Mouse (Mus musculus) midbrain, embryonic 14.5 days (tissue): ENCODE results near the gene Syap1. TPM values are rescaled to one million over a fixed set of nuclear protein-coding genes. Genes with fewer than 3 reads are reported as not detected.
A peak's percentile ranks its signal among the peaks of the same experiment; 100 is the strongest.

Experiments used
- ATAC-seq: fragments of 200-750 bp; cut with Nextera tagmentation; 2 replicates; pipeline ENCODE4 v1.8.0; 2017; ENCODE audit warnings: moderate number of reproducible peaks, moderate library complexity; ENCODE audit not compliant: low FRiP score, low TSS enrichment
- DNase-seq: peaks from one replicate; pipeline ENCODE4 v3.0.0-alpha.2; 2015
- H3K27ac ChIP-seq: fragments of 300-500 bp; sonication (generic); replicated peaks from 2 replicates; pipeline ENCODE4 v1.5.1; 2014; ENCODE audit warnings: mild to moderate bottlenecking, low read depth, low read length, moderate library complexity
- H3K27me3 ChIP-seq: fragments of 300-500 bp; sonication (generic); 2 replicates; pipeline ENCODE4 v1.6.1; 2014; ENCODE audit warnings: low read length, control low read depth, mixed read lengths; ENCODE audit not compliant: control insufficient read depth, insufficient read depth
- H3K36me3 ChIP-seq: fragments of 300-500 bp; sonication (generic); 2 replicates; pipeline ENCODE4 v1.6.1; 2014; ENCODE audit warnings: low read length, control low read depth; ENCODE audit not compliant: control insufficient read depth, insufficient read depth
- H3K4me1 ChIP-seq: fragments of 300-500 bp; sonication (generic); 2 replicates; pipeline ENCODE4 v1.6.1; 2014; ENCODE audit warnings: mild to moderate bottlenecking, antibody characterized with exemption, low read length, control low read depth; ENCODE audit not compliant: control insufficient read depth, insufficient read depth
- H3K4me2 ChIP-seq: fragments of 300-500 bp; sonication (generic); 2 replicates; pipeline ENCODE4 v1.6.1; 2014; ENCODE audit warnings: mild to moderate bottlenecking, low read length, moderate library complexity
- H3K4me3 ChIP-seq: fragments of 300-500 bp; sonication (generic); replicated peaks from 2 replicates; pipeline ENCODE4 v1.5.1; 2014; ENCODE audit warnings: low read depth, low read length
- H3K9ac ChIP-seq: fragments of 300-500 bp; sonication (generic); replicated peaks from 2 replicates; pipeline ENCODE4 v1.6.1; 2014; ENCODE audit warnings: mild to moderate bottlenecking, low read length, moderate library complexity
- H3K9me3 ChIP-seq: fragments of 300-500 bp; sonication (generic); 2 replicates; pipeline ENCODE4 v1.6.1; 2016; ENCODE audit warnings: low read length, control low read depth, mixed read lengths; ENCODE audit not compliant: control insufficient read depth
- WGBS: fragments of 180-500 bp; shearing (Covaris S2); extraction: QIAGEN DNeasy Blood & Tissue Kit; methylation state at CpG from one replicate; pipeline ENCODE4 v1.1.7; 2014; 5-methylcytosine and 5-hydroxymethylcytosine counted together
- polyA plus RNA-seq: library from polyadenylated mRNA; unstranded; fragments of >200 nt; fragmentation: Nextera tagmentation; extraction: Ambion mirVana; gene quantifications from 2 replicates; pipeline ENCODE4 v1.2.1, GENCODE M21; 2014

Gene Syap1
- polyA plus RNA-seq: 31.4 and 35.3 TPM in 2 replicates

GRCm38 (mm10) chrX:162887931-162888511 is at the start of gene Syap1:
TSS of gene Syap1 (minus strand) at chrX:162888447.
- WGBS: 20% methylated on average over 46 of the region's 47 CpGs

GRCm38 (mm10) chrX:162931467-162931866 is 43.2 kb upstream of the Syap1 start:
- Histone ChIP-seq H3K9me3 (no peaks in the 10 kb centered on the region), H3K4me2 (no peak overlapping the region), H3K36me3 (peaks cover 12% of the 10 kb centered on the region), H3K27ac (no peak overlapping the region), H3K4me3 (no peak overlapping the region), H3K4me1 (no peaks in the 10 kb centered on the region), H3K9ac (no peak overlapping the region), H3K27me3 (no peaks in the 10 kb centered on the region)
- ATAC-seq: no peak
- DNase-seq: no peak
- 91% methylated on average over 2 of the region's 2 CpGs for WGBS

More at GRCm38 (mm10) chrX:162887931-162888511, at the start of gene Syap1:
- Histone ChIP-seq H3K36me3 (no peaks in the 10 kb centered on the region), H3K9me3 (no peaks in the 10 kb centered on the region), H3K27ac (peak within 1 kb of the TSS; percentile 67), H3K4me2 (peak within 1 kb of the TSS; percentile 56), H3K27me3 (no peaks in the 10 kb centered on the region), H3K4me3 (peak within 1 kb of the TSS; percentile 60), H3K4me1 (peaks cover 5% of the 10 kb centered on the region; the same call in 1 of the 2 replicates), H3K9ac (peak within 1 kb of the TSS; percentile 60)
- peak; percentile 96 for ATAC-seq
- DNase-seq: peak; percentile 89

- no peak overlapping the region for H3K4me3 ChIP-seq
- no peak overlapping the region for H3K27ac ChIP-seq
- peaks cover 14% of the 10 kb centered on the region; the same call in 1 of the 2 replicates for H3K36me3 ChIP-seq
- no peak overlapping the region for H3K9ac ChIP-seq
- no peaks in the 10 kb centered on the region for H3K27me3 ChIP-seq
- no peaks in the 10 kb centered on the region for H3K4me1 ChIP-seq
- ATAC-seq (no peak), DNase-seq (no peak)
- 93% methylated on average over 8 of the region's 8 CpGs for WGBS
- H3K4me2 ChIP-seq: no peak overlapping the region
- H3K9me3 ChIP-seq: no peaks in the 10 kb centered on the region
Measured at GRCm38 (mm10) chrX:162921487-162922125, 33.4 kb upstream of the Syap1 start.

- peak; percentile 78 for DNase-seq
- Histone ChIP-seq H3K4me2 (no peak overlapping the region), H3K4me1 (no peaks in the 10 kb centered on the region), H3K27ac (no peak overlapping the region), H3K4me3 (no peak overlapping the region), H3K9ac (no peak overlapping the region), H3K9me3 (no peaks in the 10 kb centered on the region), H3K27me3 (no peaks in the 10 kb centered on the region), H3K36me3 (peaks cover 2% of the 10 kb centered on the region; the same call in 1 of the 2 replicates)
- ATAC-seq: no peak; the same call in 1 of the 2 replicates
- 37% methylated on average over 5 of the region's 5 CpGs for WGBS
Measured at GRCm38 (mm10) chrX:162915697-162916096, 27.4 kb upstream of the Syap1 start.

- peaks cover 6% of the 10 kb centered on the region; the same call in 1 of the 2 replicates for H3K36me3 ChIP-seq
- no peaks in the 10 kb centered on the region for H3K4me1 ChIP-seq
- H3K27me3 ChIP-seq: no peaks in the 10 kb centered on the region
- no peak for ATAC-seq
- no peak overlapping the region for H3K27ac ChIP-seq
- WGBS: 97% methylated on average over 3 of the region's 3 CpGs
- no peak for DNase-seq
- no peaks in the 10 kb centered on the region for H3K9me3 ChIP-seq
- H3K9ac ChIP-seq: no peak overlapping the region
- no peak overlapping the region for H3K4me3 ChIP-seq
- no peak overlapping the region for H3K4me2 ChIP-seq
Measured at GRCm38 (mm10) chrX:162913651-162914050, 25.4 kb upstream of the Syap1 start.

- H3K27me3 ChIP-seq: no peaks in the 10 kb centered on the region
- 81% methylated on average over 3 of the region's 3 CpGs for WGBS
- H3K9ac ChIP-seq: no peak overlapping the region
- no peak overlapping the region for H3K27ac ChIP-seq
- ATAC-seq (no peak), DNase-seq (no peak)
- H3K4me2 ChIP-seq: no peak overlapping the region
- 0 out of 2 replicates have a peak, but pooled peaks cover 5% of the 10 kb centered on the region for H3K4me1 ChIP-seq
- H3K9me3 ChIP-seq: no peaks in the 10 kb centered on the region
- peaks cover 6% of the 10 kb centered on the region; the same call in 1 of the 2 replicates for H3K36me3 ChIP-seq
- H3K4me3 ChIP-seq: no peak overlapping the region
Measured at GRCm38 (mm10) chrX:162907554-162907953, 19.3 kb upstream of the Syap1 start.

GRCm38 (mm10) chrX:162902040-162902734 is 13.9 kb upstream of the Syap1 start:
- Histone ChIP-seq H3K27me3 (no peaks in the 10 kb centered on the region), H3K36me3 (no peaks in the 10 kb centered on the region), H3K4me2 (peak overlapping the region; percentile 62), H3K4me1 (0 out of 2 replicates have a peak, but pooled peaks cover 5% of the 10 kb centered on the region), H3K9ac (peak overlapping the region; percentile 72), H3K27ac (peak overlapping the region; percentile 81), H3K4me3 (peak overlapping the region; percentile 53), H3K9me3 (no peaks in the 10 kb centered on the region)
- ATAC-seq (peak; percentile 78), DNase-seq (peak; percentile 65)
- WGBS: 37% methylated on average over 29 of the region's 29 CpGs

- peak overlapping the region; percentile 53 for H3K4me3 ChIP-seq
- H3K9ac ChIP-seq: peak overlapping the region; percentile 72
- no peaks in the 10 kb centered on the region for H3K9me3 ChIP-seq
- peak overlapping the region; percentile 81 for H3K27ac ChIP-seq
- DNase-seq: peak; percentile 64
- H3K4me1 ChIP-seq: 0 out of 2 replicates have a peak, but pooled peaks cover 5% of the 10 kb centered on the region
- no peaks in the 10 kb centered on the region for H3K36me3 ChIP-seq
- peak; percentile 85 for ATAC-seq
- 23% methylated on average over 24 of the region's 25 CpGs for WGBS
- peak overlapping the region; percentile 62 for H3K4me2 ChIP-seq
- no peaks in the 10 kb centered on the region for H3K27me3 ChIP-seq
Measured at GRCm38 (mm10) chrX:162901371-162902039, 13.3 kb upstream of the Syap1 start.
